Mouse (Mus musculus) small intestine, adult 10 weeks (tissue): ENCODE data around the gene Fam241b. TPM values are rescaled to one million over a fixed set of nuclear protein-coding genes. Genes with fewer than 3 reads are reported as not detected.

Experiments
- polyA plus RNA-seq: library from polyadenylated mRNA; stranded (reverse); fragments of 350-450 nt; fragmentation: Illumina TruSeq; extraction: RNeasy Lipid Tissue Mini Kit (QIAGEN cat#74804); gene quantifications from one replicate; pipeline ENCODE4 v1.2.3, GENCODE M21; 2014; ENCODE audit warnings: low replicate concordance

Gene Fam241b
- 6.4 TPM for polyA plus RNA-seq

DNA sequence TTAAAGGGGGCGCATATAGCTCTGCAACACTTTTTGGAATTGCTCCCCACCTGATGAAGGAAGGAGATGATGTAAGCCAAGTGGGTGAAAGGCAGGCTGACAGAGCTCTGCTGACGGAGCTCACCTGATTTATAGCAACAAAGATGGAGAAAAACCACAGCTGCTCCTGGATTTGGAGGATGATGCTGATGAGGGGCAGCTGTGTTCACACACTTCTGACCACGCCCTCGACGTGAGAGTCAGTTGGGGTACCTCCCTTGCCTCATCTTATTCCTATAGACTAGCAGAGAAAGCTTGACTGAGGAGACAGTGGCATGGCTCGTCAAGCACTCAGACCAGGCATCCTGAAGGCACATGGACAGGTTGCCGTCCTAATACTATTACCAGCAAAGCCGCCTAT lies at the start of gene Fam241b:
Gene Fam241b (minus strand): TSS at position 101 of the 400 bp plus-strand sequence.

DNA sequence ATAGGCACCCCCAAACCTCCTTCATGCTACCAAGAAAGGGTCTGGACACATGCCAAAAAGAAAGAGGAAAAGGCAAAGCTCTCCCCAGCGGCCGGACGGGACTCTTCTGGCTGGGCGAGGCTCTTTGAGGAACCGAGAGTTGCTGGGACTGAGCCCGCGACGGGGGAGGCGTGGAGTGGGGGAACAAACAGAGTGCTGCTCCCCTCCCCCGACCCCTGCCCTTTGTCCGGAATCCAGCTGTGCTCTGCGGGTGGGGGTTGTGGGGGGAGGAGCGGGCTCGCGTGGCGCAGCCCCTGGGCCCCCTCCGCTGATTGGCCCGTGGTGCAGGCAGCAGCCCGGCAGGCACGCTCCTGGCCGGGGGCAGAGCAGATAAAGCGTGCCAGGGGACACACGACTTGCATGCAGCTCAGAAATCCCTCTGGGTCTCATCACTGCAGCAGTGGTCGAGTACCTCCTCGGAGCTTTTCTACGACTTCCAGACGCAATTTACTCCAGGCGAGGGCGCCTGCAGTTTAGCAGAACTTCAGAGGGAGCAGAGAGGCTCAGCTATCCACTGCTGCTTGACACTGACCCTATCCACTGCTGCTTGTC lies 10.9 kb downstream of the Fam241b start, which contains the start of gene Neurog3:
Gene Neurog3 (plus strand): TSS at position 400 of the 591 bp plus-strand sequence.

Other genes starting within 250 kb of the Fam241b start
- gene Col13a1, start 164.8 kb downstream of the Fam241b start, polyA plus RNA-seq: 5.9 TPM
- gene Neurog3, start 10.8 kb downstream of the Fam241b start, polyA plus RNA-seq: not detected
- 26.7 TPM for gene Tspan15, start 87.3 kb upstream of the Fam241b start, polyA plus RNA-seq
- not detected for gene Tacr2, start 108.5 kb upstream of the Fam241b start, polyA plus RNA-seq
- 0.71 TPM for gene Hk1, start 236.0 kb upstream of the Fam241b start, polyA plus RNA-seq